Mouse (Mus musculus): Measurements from ENCODE around the gene Ripor3. TPM values are rescaled to one million over a fixed set of nuclear protein-coding genes. Genes with fewer than 3 reads are reported as not detected.
A peak's percentile ranks its signal among the peaks of the same experiment; 100 is the strongest.

Gene Ripor3
- polyA plus RNA-seq, 1 experiment from 2014 or later = 0.15 TPM

- no peaks in the 10 kb centered on the region for H3K9me3 ChIP-seq
- H3K27me3 ChIP-seq = no peaks in the 10 kb centered on the region
- no peak overlapping the region for H3K4me2 ChIP-seq (replicated peaks)
- peaks cover 20% of the 10 kb centered on the region for H3K36me3 ChIP-seq
- WGBS = 83% methylated on average over 7 of the region's 7 CpGs
- H3K4me1 ChIP-seq (replicated peaks) = peaks cover 36% of the 10 kb centered on the region
- no peak overlapping the region for H3K9ac ChIP-seq (replicated peaks)
- H3K27ac ChIP-seq = no peak overlapping the region
- ATAC-seq = no peak
- no peak overlapping the region for H3K4me3 ChIP-seq (replicated peaks)
Measured at GRCm38 (mm10) chr2:167959996-167960395, 50.4 kb downstream of the Ripor3 start.

DNA sequence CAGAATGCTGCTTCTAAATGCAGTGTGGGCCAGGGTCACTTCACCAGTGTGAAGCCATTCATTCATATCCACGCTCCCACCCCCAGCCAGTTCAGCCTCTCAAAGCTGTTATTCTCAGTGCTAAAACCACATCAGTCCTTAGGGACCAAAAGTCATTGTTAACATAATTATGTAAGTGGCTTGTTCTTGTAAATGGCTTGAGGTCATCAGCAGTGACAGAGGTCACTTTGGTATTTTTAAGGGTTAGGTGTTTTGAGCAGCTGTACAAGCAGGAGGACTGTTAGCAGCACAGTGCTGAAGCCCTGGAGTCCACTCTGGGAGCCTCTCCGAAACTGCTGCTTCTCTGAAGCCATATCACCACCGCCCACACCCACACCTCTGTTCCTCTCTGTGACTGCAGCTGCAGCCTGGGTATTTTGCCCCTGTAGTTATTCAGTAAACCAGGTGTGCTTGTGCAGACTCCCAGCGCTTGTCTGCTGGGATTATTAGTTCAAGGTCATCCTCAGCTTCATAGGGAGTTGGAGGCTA is 51.0 kb downstream of the Ripor3 start:
- no peak overlapping the region; the same call in 1 of the 2 replicates for H3K9ac ChIP-seq (replicated peaks)
- WGBS = 75% methylated on average over 4 of the region's 4 CpGs
- no peaks in the 10 kb centered on the region for H3K27me3 ChIP-seq
- no peak for ATAC-seq
- no peaks in the 10 kb centered on the region for H3K9me3 ChIP-seq
- H3K4me3 ChIP-seq (replicated peaks) = no peak overlapping the region
- H3K36me3 ChIP-seq = peaks cover 15% of the 10 kb centered on the region
- H3K27ac ChIP-seq = no peak overlapping the region
- H3K4me1 ChIP-seq (replicated peaks) = peaks cover 36% of the 10 kb centered on the region
- H3K4me2 ChIP-seq (replicated peaks) = no peak overlapping the region

DNA sequence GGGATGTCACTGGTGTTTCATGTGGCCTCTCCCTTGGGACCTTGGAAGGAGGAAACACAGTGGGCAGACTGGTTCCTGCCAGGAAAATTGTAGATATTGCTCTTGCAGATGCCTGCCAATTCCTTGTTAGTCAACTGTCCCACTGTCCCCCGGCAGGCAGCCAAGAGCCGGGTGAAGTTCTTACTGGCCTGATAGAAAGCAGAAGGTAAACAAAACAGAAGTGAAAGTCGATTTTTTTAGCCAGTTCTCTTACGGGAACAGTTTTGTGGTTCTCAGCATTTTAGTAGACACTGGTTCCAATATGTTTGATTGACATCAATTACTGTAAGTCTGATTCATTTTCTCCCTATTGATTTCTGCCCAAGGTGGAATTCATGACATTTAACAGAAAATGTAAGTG is 51.6 kb downstream of the Ripor3 start:
- Histone ChIP-seq H3K9ac (replicated peaks) (no peak overlapping the region), H3K27ac (no peak overlapping the region; the same call in 1 of the 2 replicates), H3K36me3 (peaks cover 8% of the 10 kb centered on the region), H3K4me2 (replicated peaks) (no peak overlapping the region), H3K4me1 (replicated peaks) (peaks cover 36% of the 10 kb centered on the region), H3K27me3 (no peaks in the 10 kb centered on the region), H3K4me3 (replicated peaks) (no peak overlapping the region), H3K9me3 (no peaks in the 10 kb centered on the region)
- WGBS = 76% methylated on average over 4 of the region's 4 CpGs
- ATAC-seq = no peak

DNA sequence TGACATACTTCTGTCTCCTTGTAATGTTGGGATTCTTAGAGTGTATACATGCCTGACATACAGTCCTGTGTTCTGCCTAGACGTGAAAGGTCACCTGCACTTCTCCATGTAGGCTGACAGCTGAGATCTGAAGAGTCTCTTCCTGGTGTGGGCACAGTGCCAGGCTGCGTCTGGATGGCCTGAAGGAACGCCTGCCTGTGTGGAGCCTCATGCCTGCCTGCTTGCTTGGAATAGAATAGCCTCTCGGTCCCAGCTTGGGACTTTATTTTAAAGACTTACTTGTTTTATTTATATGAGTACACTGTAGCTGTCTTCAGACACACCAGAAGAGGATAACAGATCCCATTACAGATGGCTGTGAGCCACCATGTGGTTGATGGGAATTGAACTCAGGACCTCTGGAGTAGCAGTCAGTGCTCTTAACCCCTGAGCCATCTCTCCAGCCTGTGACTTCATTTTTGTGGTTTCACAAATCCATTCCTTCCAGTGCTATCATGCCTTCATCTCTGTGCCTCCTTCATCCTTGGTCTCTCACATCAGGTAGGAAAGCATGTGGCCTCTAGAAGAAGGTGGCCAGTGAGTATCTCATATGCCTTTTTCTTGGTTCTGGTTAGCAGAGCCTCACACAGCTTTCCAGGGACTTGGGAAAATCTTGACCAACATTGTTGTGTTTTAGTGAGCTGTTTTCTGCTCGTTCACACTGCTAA is 52.2 kb downstream of the Ripor3 start:
- Histone ChIP-seq H3K27ac (no peak overlapping the region), H3K4me2 (replicated peaks) (no peak overlapping the region), H3K36me3 (peaks cover 2% of the 10 kb centered on the region), H3K9me3 (no peaks in the 10 kb centered on the region), H3K4me3 (replicated peaks) (no peak overlapping the region), H3K4me1 (replicated peaks) (peaks cover 36% of the 10 kb centered on the region), H3K9ac (replicated peaks) (no peak overlapping the region), H3K27me3 (no peaks in the 10 kb centered on the region)
- no peak for ATAC-seq
- 61% methylated on average over 5 of the region's 5 CpGs for WGBS

DNA sequence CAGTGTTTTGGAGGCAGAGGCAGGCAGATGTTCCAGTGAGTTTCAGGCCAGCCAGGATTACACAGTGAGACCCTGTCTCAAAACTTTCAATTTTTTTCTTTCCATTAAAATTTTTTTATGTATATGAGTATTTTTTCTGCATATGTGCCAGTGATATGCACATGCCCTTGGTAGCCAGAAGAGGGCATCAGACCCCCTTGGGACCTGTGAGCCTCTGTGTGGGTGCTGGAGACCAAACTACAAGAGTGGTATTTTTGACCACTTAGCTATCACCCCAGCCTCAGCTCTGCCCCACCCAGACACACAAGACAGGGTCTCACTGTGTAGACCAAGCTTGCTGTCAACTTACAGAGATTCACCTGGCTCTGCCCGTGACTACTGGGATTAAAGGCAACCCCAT is 52.9 kb downstream of the Ripor3 start:
- no peaks in the 10 kb centered on the region; the same call in 1 of the 2 replicates for H3K36me3 ChIP-seq
- no peaks in the 10 kb centered on the region for H3K27me3 ChIP-seq
- H3K4me2 ChIP-seq (replicated peaks) = no peak overlapping the region
- no peaks in the 10 kb centered on the region for H3K9me3 ChIP-seq
- H3K4me1 ChIP-seq (replicated peaks) = peaks cover 36% of the 10 kb centered on the region
- WGBS = 88% methylated on average over 1 of the region's 1 CpGs
- H3K4me3 ChIP-seq (replicated peaks) = no peak overlapping the region
- no peak overlapping the region for H3K27ac ChIP-seq
- H3K9ac ChIP-seq (replicated peaks) = no peak overlapping the region
- ATAC-seq = no peak

DNA sequence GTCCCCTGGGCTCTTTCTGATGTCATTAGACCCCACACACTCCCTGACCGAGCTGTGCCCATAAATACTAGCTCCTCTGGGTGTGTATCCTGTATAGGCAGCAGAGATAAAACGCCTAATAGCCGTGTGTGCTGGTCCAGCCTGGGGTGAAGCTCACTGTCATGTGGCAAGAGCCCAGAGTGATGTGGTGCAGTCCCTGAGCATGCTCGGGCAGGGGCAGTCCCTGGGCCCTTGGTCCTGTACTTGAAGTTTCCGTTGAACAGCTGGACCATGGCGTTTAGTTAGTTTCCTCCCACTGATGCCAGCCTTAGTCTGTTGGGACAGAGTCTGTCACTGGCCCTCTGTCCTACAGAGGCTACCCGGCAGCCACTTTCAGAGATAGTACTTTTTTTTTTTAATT is 55.5 kb downstream of the Ripor3 start:
- ATAC-seq = no peak
- Histone ChIP-seq H3K9me3 (no peaks in the 10 kb centered on the region), H3K27me3 (no peaks in the 10 kb centered on the region), H3K27ac (no peak overlapping the region), H3K4me1 (replicated peaks) (peaks cover 26% of the 10 kb centered on the region), H3K9ac (replicated peaks) (no peak overlapping the region), H3K36me3 (no peaks in the 10 kb centered on the region; the same call in 1 of the 2 replicates), H3K4me2 (replicated peaks) (no peak overlapping the region), H3K4me3 (replicated peaks) (no peak overlapping the region)
- WGBS = 90% methylated on average over 7 of the region's 7 CpGs

GRCm38 (mm10) chr2:167953819-167954218 is 56.6 kb downstream of the Ripor3 start:
- no peak for ATAC-seq
- Histone ChIP-seq H3K9me3 (no peaks in the 10 kb centered on the region), H3K4me3 (replicated peaks) (no peak overlapping the region), H3K9ac (replicated peaks) (no peak overlapping the region), H3K36me3 (no peaks in the 10 kb centered on the region; the same call in 1 of the 2 replicates), H3K4me1 (replicated peaks) (peaks cover 28% of the 10 kb centered on the region), H3K27ac (no peak overlapping the region), H3K4me2 (replicated peaks) (no peak overlapping the region), H3K27me3 (no peaks in the 10 kb centered on the region)
- WGBS = 90% methylated on average over 10 of the region's 10 CpGs

- no peaks in the 10 kb centered on the region for H3K9me3 ChIP-seq
- no peak overlapping the region for H3K4me3 ChIP-seq (replicated peaks)
- H3K27me3 ChIP-seq = no peaks in the 10 kb centered on the region
- 94% methylated on average over 13 of the region's 13 CpGs for WGBS
- no peaks in the 10 kb centered on the region for H3K36me3 ChIP-seq
- H3K4me1 ChIP-seq (replicated peaks) = peaks cover 30% of the 10 kb centered on the region
- H3K27ac ChIP-seq = no peak overlapping the region
- no peak overlapping the region for H3K9ac ChIP-seq (replicated peaks)
- ATAC-seq = 0 out of 2 replicates have a peak, but pooled peaks have one; percentile 17
- H3K4me2 ChIP-seq (replicated peaks) = no peak overlapping the region
Measured at GRCm38 (mm10) chr2:167951301-167952211, 58.9 kb downstream of the Ripor3 start.

GRCm38 (mm10) chr2:167950681-167951080 is 59.7 kb downstream of the Ripor3 start:
- Histone ChIP-seq H3K4me3 (replicated peaks) (no peak overlapping the region), H3K4me1 (replicated peaks) (peaks cover 34% of the 10 kb centered on the region), H3K4me2 (replicated peaks) (no peak overlapping the region), H3K27ac (no peak overlapping the region), H3K9ac (replicated peaks) (no peak overlapping the region), H3K27me3 (no peaks in the 10 kb centered on the region), H3K36me3 (no peaks in the 10 kb centered on the region), H3K9me3 (no peaks in the 10 kb centered on the region)
- WGBS = 88% methylated on average over 6 of the region's 6 CpGs
- ATAC-seq = no peak

- WGBS = 84% methylated on average over 2 of the region's 2 CpGs
- no peak overlapping the region for H3K4me3 ChIP-seq (replicated peaks)
- no peaks in the 10 kb centered on the region for H3K36me3 ChIP-seq
- H3K9me3 ChIP-seq = no peaks in the 10 kb centered on the region
- H3K4me1 ChIP-seq (replicated peaks) = peaks cover 42% of the 10 kb centered on the region
- no peak for ATAC-seq
- H3K27me3 ChIP-seq = no peaks in the 10 kb centered on the region
- H3K4me2 ChIP-seq (replicated peaks) = no peak overlapping the region
- H3K27ac ChIP-seq = no peak overlapping the region
- 0 out of 2 replicates have a peak overlapping the region, but pooled peaks have one; percentile 5 for H3K9ac ChIP-seq (replicated peaks)
Measured at GRCm38 (mm10) chr2:167949808-167950207, 60.6 kb downstream of the Ripor3 start.

GRCm38 (mm10) chr2:167949250-167949649 is 61.2 kb downstream of the Ripor3 start:
- WGBS = 79% methylated on average over 6 of the region's 6 CpGs
- H3K4me2 ChIP-seq (replicated peaks) = no peak overlapping the region
- 0 out of 2 replicates have a peak overlapping the region, but pooled peaks have one; percentile 3 for H3K27ac ChIP-seq
- H3K27me3 ChIP-seq = no peaks in the 10 kb centered on the region
- no peaks in the 10 kb centered on the region for H3K36me3 ChIP-seq
- peaks cover 48% of the 10 kb centered on the region for H3K4me1 ChIP-seq (replicated peaks)
- no peaks in the 10 kb centered on the region for H3K9me3 ChIP-seq
- no peak overlapping the region for H3K9ac ChIP-seq (replicated peaks)
- no peak overlapping the region for H3K4me3 ChIP-seq (replicated peaks)
- ATAC-seq = no peak

DNA sequence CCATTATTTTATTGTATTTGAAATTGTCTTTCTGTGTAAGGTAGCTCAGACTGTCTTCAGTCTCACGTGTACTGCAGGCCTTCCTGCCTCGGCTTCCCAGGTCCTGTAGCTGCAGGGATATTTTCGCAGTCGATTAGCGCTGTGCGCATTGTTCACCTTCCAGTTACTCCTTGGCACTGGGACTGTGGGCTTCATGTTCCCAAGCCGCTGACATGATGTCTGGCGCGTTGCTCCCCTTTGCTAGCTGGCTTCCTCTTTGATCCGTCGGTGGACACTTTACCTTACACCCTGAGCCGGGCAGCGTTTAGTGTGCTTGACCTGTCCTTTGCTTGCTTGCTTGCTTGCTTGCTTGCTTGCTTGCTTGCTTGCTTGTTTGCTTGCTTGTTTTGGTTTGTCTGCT is 61.9 kb downstream of the Ripor3 start:
- Histone ChIP-seq H3K9me3 (no peaks in the 10 kb centered on the region), H3K27me3 (no peaks in the 10 kb centered on the region), H3K4me3 (replicated peaks) (no peak overlapping the region), H3K27ac (no peak overlapping the region), H3K36me3 (no peaks in the 10 kb centered on the region), H3K4me1 (replicated peaks) (peaks cover 55% of the 10 kb centered on the region), H3K4me2 (replicated peaks) (no peak overlapping the region), H3K9ac (replicated peaks) (no peak overlapping the region)
- 85% methylated on average over 13 of the region's 13 CpGs for WGBS
- no peak for ATAC-seq
